Mouse (Mus musculus): Measurements from ENCODE around the gene Zfp580.
"Not testable (repeated sequence)": the region's sequence is repeated elsewhere in the genome, so short reads cannot be mapped to it uniquely, and the experiment has no call there.

Zfp580 gene

GRCm38 (mm10) chr7:5051193-5052192 lies at the start of gene Zfp580:
Zfp580 (plus strand) TSS chr7:5051538.
- peak; percentile 85 for DNase-seq (ENCODE audit: low spot score)

GRCm38 (mm10) chr7:5002876-5003275 lies 48.5 kb upstream of the Zfp580 start:
- not testable (repeated sequence) for DNase-seq (ENCODE audit: low spot score)

DNA sequence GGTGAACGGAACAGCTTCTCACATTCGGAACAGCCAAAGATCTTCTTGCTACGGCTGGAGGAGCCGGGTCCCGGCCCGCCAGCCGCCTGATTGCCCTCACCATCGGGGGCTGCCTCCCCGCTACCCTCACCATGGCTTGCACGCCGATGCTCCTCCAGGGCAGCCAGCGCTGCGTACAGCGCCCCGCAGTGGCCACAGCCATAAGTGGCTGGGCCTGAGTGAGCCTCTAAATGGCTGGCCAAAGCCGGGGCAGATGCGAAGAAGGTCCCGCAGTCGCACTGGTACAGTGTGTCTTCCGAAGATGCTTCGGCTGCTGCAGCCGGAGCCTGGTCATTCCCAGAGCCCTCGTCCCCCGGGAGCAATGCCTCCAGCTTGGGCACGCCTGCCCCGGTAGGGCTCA lies 43.1 kb upstream of the Zfp580 start:
- DNase-seq (ENCODE audit: low spot score), result no peak

DNA sequence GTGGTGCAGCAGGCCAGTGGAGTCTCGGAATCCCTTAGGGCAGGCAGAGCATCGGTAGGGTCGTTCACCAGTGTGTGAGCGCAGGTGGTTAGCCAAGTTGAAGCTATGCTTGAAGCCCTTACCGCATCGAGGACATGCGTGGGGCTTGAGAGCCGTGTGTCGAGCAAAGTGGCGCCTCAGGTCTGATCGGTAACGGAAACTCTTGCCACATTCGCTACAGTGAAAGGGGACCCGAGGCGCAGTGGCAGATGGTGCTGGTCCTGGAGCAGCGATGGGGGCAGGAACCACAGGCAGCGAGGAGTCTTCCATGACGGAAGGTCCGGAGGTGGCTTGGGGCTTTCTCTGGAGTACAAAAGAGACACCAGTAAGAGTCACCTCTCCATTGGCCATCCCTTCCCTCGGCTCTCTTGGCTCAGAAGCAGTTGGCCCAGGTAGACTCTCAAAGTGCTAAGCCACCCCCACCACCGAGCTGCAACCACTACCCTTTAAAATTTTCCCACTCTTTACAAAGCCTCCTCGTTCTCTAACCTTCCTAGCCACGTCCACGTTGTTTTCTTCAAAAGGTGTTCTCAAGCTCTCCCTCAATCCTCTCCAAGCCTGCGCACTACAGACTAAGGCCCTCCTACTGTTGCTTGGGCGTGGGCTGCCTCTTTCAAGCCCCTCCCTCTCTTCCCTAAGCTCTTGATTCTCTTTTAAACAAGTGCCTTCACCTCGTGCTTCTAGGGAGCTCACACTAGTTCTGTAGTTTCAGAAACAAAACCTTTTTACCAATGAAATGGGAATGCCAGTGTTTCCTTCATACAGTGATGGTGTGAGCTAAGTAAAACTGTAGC lies 38.4 kb upstream of the Zfp580 start:
- no peak for DNase-seq (ENCODE audit: low spot score)

GRCm38 (mm10) chr7:5014251-5015117 lies 36.9 kb upstream of the Zfp580 start, which contains the start of the genes Zfp524 and Fiz1:
Zfp524 (plus strand) TSS chr7:5014415.
Fiz1 (minus strand) TSS chr7:5014697.
- DNase-seq (ENCODE audit: low spot score), result peak; percentile 98

GRCm38 (mm10) chr7:5015118-5016001 lies 36.0 kb upstream of the Zfp580 start, which contains the start of gene Gm44973:
Gm44973 (plus strand) TSS chr7:5015496.
- peak; percentile 98 for DNase-seq (ENCODE audit: low spot score)

- DNase-seq (ENCODE audit: low spot score), result no peak
These were observed 35.3 kb upstream of the Zfp580 start for GRCm38 (mm10) chr7:5016057-5016456.

DNA sequence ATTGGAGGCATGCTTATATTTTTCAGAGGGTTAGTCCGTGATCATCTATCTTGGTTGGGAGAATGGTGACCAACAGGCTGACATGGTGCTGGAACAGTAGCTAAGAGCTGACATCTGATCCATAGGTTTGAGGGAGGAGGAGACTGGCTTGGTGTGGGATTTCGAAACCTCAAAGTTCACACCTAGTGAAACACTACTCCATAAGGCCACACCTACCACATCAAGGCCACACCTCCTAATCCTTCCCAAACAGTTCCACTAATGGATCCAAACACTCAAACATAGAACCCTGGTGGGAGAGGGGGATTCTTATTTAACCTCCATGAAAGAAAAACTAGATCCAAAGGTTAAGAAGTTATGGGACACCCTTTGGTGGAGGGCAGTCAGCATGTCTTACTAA lies 34.4 kb upstream of the Zfp580 start:
- DNase-seq (ENCODE audit: low spot score), result no peak

DNA sequence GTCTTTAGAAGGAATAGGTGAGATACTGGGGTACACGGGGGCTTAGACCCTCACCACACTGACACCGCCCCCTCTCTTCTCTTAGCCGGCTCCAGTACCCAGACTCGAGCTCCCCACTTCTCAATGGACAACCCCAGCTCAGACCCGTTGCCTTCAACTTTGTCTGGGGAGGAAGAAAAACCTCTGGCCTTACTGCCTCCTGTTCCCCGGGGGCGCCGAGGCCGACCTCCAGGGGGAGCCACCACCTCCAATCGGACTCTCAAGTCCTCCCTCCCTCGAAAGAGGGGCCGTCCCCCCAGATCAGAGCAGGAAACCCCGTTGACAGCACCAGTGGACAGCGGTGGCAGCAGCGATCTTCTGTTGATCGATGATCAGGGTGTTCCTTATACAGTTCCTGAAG lies 34.0 kb upstream of the Zfp580 start:
- DNase-seq (ENCODE audit: low spot score), result peak; percentile 79

- no peak for DNase-seq (ENCODE audit: low spot score)
These were observed 33.4 kb upstream of the Zfp580 start for GRCm38 (mm10) chr7:5017931-5018330.

DNA sequence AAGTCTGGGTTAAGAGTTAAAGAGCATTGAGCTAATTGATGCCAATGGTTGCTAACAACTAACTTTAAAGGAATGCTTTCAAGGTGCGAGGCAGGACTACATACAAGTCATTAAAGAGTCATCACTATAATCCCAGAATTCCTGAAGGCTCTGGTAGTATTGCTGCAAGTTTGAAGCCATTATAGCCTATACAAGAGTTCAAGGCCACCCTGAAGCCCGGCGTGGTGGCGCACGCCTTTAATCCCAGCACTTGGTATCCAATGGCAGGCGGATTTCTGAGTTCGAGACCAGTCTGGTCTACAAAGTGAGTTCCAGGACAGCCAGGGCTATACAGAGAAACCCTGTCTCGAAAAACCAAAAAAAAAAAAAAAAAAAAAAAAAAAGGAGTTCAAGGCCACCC lies 31.8 kb upstream of the Zfp580 start:
- DNase-seq (ENCODE audit: low spot score), result not testable (repeated sequence)

- DNase-seq (ENCODE audit: low spot score), result peak; percentile 97
These were observed 31.2 kb upstream of the Zfp580 start, which contains the start of the genes Zfp865 and Ccdc106 for GRCm38 (mm10) chr7:5020000-5020681. Zfp865 (plus strand) TSS chr7:5020376. Ccdc106 (plus strand) TSS chr7:5020553.

- no peak for DNase-seq (ENCODE audit: low spot score)
These were observed 30.7 kb upstream of the Zfp580 start for GRCm38 (mm10) chr7:5020685-5021084.

DNA sequence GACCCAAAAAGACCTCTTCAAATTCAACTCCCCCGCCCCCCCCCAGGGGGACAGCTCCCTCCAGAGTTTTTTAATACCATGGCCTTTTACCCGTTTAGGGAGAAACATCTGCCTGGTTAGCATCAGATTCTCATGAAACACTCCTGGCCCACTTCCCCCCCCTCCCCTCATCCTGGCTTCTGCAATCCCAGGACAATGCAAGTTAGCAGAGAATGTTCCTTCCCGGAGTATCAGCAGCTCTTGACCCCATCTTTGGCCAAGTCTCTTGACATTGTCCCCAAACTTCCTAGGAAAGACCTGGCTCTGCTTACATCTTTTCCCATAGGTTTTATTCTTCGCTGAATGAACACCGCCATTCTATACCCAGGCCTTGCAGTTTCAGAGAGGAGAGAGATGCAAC lies 30.1 kb upstream of the Zfp580 start:
- no peak for DNase-seq (ENCODE audit: low spot score)

- no peak for DNase-seq (ENCODE audit: low spot score)
These were observed 21.8 kb upstream of the Zfp580 start for GRCm38 (mm10) chr7:5029543-5029942.

- peak; percentile 49 for DNase-seq (ENCODE audit: low spot score)
These were observed 21.4 kb upstream of the Zfp580 start for GRCm38 (mm10) chr7:5029946-5030345.

- no peak for DNase-seq (ENCODE audit: low spot score)
These were observed 20.6 kb upstream of the Zfp580 start for GRCm38 (mm10) chr7:5030554-5031275.

GRCm38 (mm10) chr7:5031496-5031895 lies 19.8 kb upstream of the Zfp580 start:
- no peak for DNase-seq (ENCODE audit: low spot score)

- no peak for DNase-seq (ENCODE audit: low spot score)
These were observed 17.5 kb upstream of the Zfp580 start, which contains the start of gene 4632433K11Rik for GRCm38 (mm10) chr7:5033818-5034217. 4632433K11Rik (plus strand) TSS chr7:5034118.
